Mouse (Mus musculus): ENCODE data around the gene Fam89b. TPM values are rescaled to one million over a fixed set of nuclear protein-coding genes. Genes with fewer than 3 reads are reported as not detected.

Fam89b gene
- 66.1 and 67.9 TPM in 2 replicates for polyA plus RNA-seq (2015; fragmentation: Nextera tagmentation; extraction: Ambion mirVana)

DNA sequence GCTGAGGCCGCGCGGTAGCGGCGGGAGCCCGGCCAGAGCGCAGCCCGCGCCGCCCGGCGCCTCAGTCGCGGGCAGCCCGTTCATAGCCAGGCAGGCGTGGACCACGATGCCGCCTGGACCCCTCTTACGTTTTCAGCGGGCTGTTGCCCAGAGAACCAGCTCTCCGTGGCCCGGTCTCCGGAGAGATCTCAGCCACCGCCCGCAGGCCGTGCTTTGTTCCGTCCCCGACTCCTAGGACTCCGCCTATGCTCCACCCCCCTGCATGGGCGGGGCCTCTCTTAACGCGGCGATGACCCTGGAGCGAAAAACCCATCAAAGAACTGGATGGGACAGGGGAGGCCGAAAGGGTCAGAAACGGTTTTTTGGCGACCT lies at the start of gene Fam89b:
Fam89b (minus strand) TSS at position 210 of the 372 bp plus-strand sequence.

DNA sequence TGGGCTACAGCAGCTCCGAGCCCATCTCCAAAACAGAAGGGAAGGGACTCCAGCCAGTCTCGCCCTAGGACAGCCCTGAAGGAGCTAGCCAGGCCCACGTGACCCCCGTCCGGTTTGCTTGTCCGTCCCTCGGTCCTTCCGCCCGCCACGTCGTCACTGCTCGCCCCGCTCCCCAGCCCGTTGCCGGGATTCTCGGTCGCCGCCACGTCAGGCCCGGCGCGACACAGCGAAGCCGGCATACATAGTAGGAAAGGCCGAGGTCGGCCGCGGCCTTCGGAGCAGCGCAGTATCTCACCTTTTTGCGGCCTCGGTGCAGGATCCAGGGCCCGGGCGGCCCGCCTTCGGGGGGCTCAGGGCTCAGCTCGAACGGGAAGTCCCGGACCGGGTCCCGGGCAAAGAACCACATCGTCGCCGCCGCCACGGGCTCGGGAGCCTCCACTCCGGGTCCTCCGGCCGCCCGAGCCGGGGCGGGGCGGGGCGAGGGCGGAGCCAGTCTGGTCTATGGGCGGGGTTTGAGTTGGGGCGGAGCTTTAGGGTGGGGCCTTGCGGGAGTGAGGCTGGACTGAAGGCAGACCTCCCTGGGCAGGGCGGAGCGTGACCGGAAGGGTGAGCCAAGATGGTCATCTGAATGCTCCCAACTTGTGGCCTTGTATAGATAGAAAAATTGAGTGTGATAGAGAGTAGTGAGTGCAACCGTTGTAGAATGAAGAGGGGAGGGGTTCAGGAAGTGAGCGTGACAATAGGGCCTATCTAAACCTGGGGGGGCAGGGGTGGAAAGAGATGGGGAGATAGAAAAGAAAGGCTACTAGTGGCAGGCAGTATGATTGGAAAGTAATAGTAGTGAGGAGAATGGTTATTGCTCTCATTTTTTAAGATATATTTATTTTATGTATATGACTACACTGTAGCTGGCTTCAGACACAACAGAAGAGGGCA lies 41.7 kb upstream of the Fam89b start, which contains the start of gene Scyl1:
Scyl1 (minus strand) TSS at position 495 of the 936 bp plus-strand sequence.

DNA sequence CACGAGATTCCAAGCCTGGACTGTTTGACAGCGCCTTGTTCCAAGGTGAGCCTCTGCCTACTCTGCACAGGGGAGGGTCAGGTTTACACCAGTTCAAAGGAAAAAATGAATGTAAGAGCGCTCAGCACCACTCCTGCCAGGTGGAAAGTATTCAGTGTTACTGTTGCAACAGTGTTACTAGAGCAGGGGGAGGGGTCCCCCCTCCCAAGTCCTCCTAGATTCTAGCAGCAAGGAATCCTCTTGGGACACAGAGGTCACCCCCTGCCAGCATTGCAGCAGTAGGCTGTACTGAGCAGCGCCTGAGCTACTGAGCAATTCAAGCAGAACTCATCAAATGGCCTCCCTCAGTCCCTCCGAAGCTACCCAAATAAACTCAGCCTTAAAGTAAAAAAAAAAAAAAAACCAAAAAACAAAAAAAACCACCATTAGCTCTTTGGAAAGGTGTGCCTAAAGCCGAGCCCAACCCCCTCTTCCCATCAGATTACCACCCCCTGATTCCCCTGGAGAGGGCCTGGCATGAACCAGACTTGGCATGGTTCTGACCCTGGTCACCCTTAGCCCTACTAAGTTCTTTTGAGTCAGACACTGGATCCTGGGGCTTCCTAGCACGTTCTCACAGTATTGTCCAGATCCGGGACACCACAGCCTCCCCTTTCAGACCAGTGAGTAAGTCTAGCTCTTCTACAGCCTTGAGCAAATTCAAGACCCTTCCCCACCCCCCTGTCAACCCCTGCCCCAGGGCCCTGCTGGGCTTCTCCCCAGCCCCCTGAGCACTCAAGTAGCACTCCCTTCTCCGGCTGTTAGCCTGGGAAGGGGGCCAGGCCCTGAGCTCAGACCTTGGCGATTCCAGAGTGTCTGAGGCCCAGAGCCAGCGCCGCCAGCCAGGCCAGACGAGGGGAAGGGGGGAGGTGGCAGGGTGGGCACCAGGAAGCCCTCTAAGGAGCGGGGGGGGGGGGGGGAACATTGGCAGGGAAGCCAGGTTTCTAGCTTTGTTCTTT lies 11.2 kb upstream of the Fam89b start, which contains the start of gene Ltbp3:
Ltbp3 (plus strand) TSS at position 585 of the 998 bp plus-strand sequence.

DNA sequence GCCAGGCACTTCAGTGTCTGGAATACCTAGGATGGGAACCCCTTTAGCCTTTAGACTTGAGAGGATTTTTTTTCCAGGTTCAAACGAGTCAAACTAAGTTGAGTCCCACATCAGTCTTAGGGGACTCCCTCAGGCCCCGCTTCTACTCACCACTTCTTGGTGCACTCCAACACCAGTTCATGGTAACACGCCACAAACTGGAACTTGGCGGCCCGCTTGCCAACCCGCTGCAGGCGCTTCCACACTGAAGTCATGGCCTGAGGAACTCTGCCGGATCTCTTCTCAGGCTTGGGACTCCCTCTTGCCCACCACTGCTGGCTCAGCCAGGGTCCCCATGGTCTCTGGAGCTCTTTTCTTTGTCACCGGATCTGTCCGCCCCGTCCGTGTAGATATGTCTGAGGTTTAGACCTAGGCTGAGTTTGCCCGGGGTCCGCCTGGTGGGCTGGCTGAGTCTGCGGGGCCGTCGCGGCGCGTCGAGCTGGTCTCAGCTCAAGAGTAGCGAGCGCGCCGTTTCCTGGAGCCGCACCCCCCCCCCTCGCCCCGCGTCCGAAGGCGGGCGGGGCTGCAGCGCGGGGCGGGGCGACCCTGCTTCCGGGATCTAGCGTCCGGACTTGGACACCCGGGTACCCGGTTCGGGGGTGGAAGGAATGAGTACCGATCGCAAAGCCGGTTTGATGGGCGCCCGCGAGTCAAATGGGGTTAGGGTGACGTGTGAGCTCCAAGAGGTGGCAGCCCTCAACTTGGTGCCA lies 3.5 kb downstream of the Fam89b start, which contains the start of gene Ehbp1l1:
Ehbp1l1 (minus strand) TSS at position 551 of the 749 bp plus-strand sequence.

DNA sequence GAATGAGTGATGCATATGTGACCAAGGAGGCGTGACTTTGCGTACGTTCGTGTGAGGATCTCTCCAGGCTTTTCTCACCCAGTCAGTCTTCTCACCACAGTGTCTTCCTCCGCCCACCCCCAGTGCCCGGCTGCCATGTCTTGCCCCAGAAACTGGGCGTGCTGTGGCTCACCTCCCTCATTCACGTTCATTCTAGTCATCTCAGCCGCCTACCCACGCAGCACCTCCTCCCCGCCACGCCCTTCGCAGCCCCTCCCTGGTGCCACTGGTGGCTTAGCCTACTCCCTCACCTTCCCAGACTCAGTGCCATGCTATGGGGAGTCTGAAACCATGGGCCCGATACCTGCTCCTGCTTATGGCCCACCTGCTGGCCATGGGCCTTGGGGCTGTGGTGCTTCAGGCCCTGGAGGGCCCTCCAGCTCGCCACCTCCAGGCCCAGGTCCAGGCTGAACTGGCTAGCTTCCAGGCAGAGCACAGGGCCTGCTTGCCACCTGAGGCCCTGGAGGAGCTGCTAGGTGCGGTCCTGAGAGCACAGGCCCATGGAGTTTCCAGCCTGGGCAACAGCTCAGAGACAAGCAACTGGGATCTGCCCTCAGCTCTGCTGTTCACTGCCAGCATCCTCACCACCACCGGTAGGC lies 25.2 kb downstream of the Fam89b start, which contains the start of gene Kcnk7:
Kcnk7 (plus strand) TSS at position 205 of the 638 bp plus-strand sequence.

DNA sequence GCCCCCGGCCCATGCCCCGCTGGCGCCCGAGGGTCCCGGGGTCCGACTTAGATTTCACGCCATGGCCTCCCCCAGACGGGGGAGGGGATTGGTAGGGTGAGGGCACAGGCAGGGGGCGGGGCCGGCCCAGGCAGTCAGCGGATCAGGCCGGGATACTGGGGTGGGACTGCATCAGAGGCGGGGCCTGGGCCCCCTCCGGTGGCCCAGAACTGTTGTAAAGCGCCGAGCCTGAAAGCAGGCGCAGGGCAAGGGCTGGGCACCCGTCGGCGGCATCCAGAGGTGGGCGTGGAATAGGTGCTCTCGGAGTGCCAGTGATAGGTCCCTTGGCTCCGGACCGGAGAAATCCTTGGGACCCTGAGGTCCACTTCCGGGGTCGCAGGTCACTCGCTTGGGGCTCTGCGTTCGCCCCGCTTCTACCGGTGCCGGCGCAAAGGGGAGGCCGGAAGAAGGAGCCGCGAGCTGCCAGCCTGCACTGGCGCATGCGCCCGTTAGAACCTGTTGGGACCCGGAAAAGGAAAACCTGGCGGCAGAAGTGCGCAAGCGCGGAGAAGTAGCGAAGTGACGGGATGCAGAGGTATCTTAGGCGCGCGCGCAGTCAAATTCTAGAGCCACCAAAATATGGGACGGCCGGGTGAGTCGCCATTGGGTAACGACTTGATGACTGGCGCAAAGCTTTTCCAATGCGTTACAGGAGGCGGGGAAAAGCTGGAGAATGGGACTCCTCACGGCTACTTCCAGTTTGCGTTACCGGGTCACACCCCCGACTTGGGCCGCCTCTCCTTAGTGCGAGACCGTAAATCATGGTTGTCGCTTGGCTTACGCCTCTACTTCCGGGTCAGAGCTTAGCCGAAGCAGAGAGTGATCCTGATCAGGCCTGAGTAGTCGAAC lies 41.0 kb downstream of the Fam89b start, which contains the start of the genes Map3k11 and Pcnx3:
Map3k11 (plus strand) TSS at position 543 of the 888 bp plus-strand sequence.
Pcnx3 (minus strand) TSS at position 709 of the 888 bp plus-strand sequence.

Other genes with a start within 250 kb of the Fam89b start
- 19.9 and 21.2 TPM in 2 replicates for gene Mus81, start 241.3 kb downstream of the Fam89b start, polyA plus RNA-seq (2015; fragmentation: Nextera tagmentation; extraction: Ambion mirVana)
- gene Cfl1, start 239.2 kb downstream of the Fam89b start, polyA plus RNA-seq (2015; fragmentation: Nextera tagmentation; extraction: Ambion mirVana), result 1,515 and 1,595 TPM in 2 replicates
- 0.19 and 0.21 TPM in 2 replicates for gene 1700020D05Rik, start 225.9 kb downstream of the Fam89b start, polyA plus RNA-seq (2015; fragmentation: Nextera tagmentation; extraction: Ambion mirVana)
- gene Snx32, start 219.1 kb downstream of the Fam89b start, polyA plus RNA-seq (2015; fragmentation: Nextera tagmentation; extraction: Ambion mirVana), result 7.8 and 7.9 TPM in 2 replicates
- gene Ovol1, start 169.0 kb downstream of the Fam89b start, polyA plus RNA-seq (2015; fragmentation: Nextera tagmentation; extraction: Ambion mirVana), result 0.07 TPM in 1 of 2 replicates, not detected in the other
- 4.7 and 5.9 TPM in 2 replicates for gene Ap5b1, start 161.6 kb downstream of the Fam89b start, polyA plus RNA-seq (2015; fragmentation: Nextera tagmentation; extraction: Ambion mirVana)
- 154 and 175 TPM in 2 replicates for gene Rnaseh2c, start 127.8 kb downstream of the Fam89b start, polyA plus RNA-seq (2015; fragmentation: Nextera tagmentation; extraction: Ambion mirVana)
- gene Kat5, start 119.4 kb downstream of the Fam89b start, polyA plus RNA-seq (2015; fragmentation: Nextera tagmentation; extraction: Ambion mirVana), result 33.2 and 34.5 TPM in 2 replicates
- gene Rela, start 92.2 kb downstream of the Fam89b start, polyA plus RNA-seq (2015; fragmentation: Nextera tagmentation; extraction: Ambion mirVana), result 30.7 and 35.6 TPM in 2 replicates
- gene Sipa1, start 65.9 kb downstream of the Fam89b start, polyA plus RNA-seq (2015; fragmentation: Nextera tagmentation; extraction: Ambion mirVana), result 37.1 and 42.1 TPM in 2 replicates
- gene Map3k11, start 40.9 kb downstream of the Fam89b start, polyA plus RNA-seq (2015; fragmentation: Nextera tagmentation; extraction: Ambion mirVana), result 13.1 and 15.0 TPM in 2 replicates
- 10.6 and 13.9 TPM in 2 replicates for gene Pcnx3, start 40.7 kb downstream of the Fam89b start, polyA plus RNA-seq (2015; fragmentation: Nextera tagmentation; extraction: Ambion mirVana)
- 1.3 and 1.6 TPM in 2 replicates for gene Kcnk7, start 25.3 kb downstream of the Fam89b start, polyA plus RNA-seq (2015; fragmentation: Nextera tagmentation; extraction: Ambion mirVana)
- gene Ehbp1l1, start 3.3 kb downstream of the Fam89b start, polyA plus RNA-seq (2015; fragmentation: Nextera tagmentation; extraction: Ambion mirVana), result 101 and 113 TPM in 2 replicates
- 13.0 and 19.2 TPM in 2 replicates for gene Ltbp3, start 11.3 kb upstream of the Fam89b start, polyA plus RNA-seq (2015; fragmentation: Nextera tagmentation; extraction: Ambion mirVana)
- gene Scyl1, start 41.8 kb upstream of the Fam89b start, polyA plus RNA-seq (2015; fragmentation: Nextera tagmentation; extraction: Ambion mirVana), result 22.7 and 26.7 TPM in 2 replicates
- 18.5 and 20.2 TPM in 2 replicates for gene Frmd8, start 145.6 kb upstream of the Fam89b start, polyA plus RNA-seq (2015; fragmentation: Nextera tagmentation; extraction: Ambion mirVana)
- 8.4 and 14.3 TPM in 2 replicates for gene Slc25a45, start 148.2 kb upstream of the Fam89b start, polyA plus RNA-seq (2015; fragmentation: Nextera tagmentation; extraction: Ambion mirVana)
- 4.8 and 5.1 TPM in 2 replicates for gene Tigd3, start 164.5 kb upstream of the Fam89b start, polyA plus RNA-seq (2015; fragmentation: Nextera tagmentation; extraction: Ambion mirVana)
- gene Dpf2, start 183.4 kb upstream of the Fam89b start, polyA plus RNA-seq (2015; fragmentation: Nextera tagmentation; extraction: Ambion mirVana), result 55.3 and 62.4 TPM in 2 replicates
- gene Cdc42ep2, start 195.2 kb upstream of the Fam89b start, polyA plus RNA-seq (2015; fragmentation: Nextera tagmentation; extraction: Ambion mirVana), result 4.2 and 5.4 TPM in 2 replicates
- 61.9 and 69.5 TPM in 2 replicates for gene Pola2, start 234.5 kb upstream of the Fam89b start, polyA plus RNA-seq (2015; fragmentation: Nextera tagmentation; extraction: Ambion mirVana)

Data from spleen, postnatal 0 days (tissue).